Comparison of ENCODE assay signal across 8 mouse cellular contexts in the genomic region with DNA sequence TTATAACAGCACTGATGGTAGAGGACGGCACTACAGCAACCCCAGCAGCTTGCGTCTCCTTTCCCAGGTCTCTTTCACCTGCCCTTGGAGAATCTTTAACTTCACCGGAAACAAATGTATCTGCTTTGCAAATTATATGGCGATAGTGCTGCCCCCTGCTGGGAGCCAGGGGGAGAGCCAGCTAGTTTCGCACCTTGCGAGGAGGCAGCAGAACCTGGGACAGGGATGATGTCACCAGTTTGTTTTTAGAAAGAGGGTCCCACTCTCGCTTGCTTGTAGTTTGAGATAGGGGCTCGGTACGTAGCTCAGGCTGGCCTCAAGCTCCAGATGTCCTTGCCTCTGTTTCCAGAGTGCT. TPM values are rescaled to one million over a fixed set of nuclear protein-coding genes. Genes with fewer than 3 reads are reported as not detected.
DNase-seq lines count a peak whose midpoint lies in the region; ATAC-seq and TF ChIP-seq lines count a peak whose summit lies in the region.

No protein-coding gene starts in this region.

- no peaks in the 10 kb centered on the region for H3K36me3 ChIP-seq in kidney, adult 2 months (ENCODE audit: control insufficient read depth, insufficient read depth, low read length)
- H3K36me3 ChIP-seq in liver, embryonic 12.5 days, result no peaks in the 10 kb centered on the region

- H3K9me3 ChIP-seq in liver, embryonic 12.5 days (replicated peaks), result no peaks in the 10 kb centered on the region

- TF ChIP-seq CTCF in kidney, adult 2 months (conservative IDR thresholded peaks at IDR 0.05; ENCODE audit: insufficient read depth, insufficient read length, low read depth, low read length), result peak; percentile 82

- H3K4me2 ChIP-seq in liver, embryonic 12.5 days, result peak overlapping the region; percentile 55

- H3K4me1 ChIP-seq in kidney, adult 2 months (ENCODE audit: control insufficient read depth, insufficient read depth, low read length), result peaks cover 23% of the 10 kb centered on the region
- peaks cover 14% of the 10 kb centered on the region for H3K4me1 ChIP-seq in liver, embryonic 12.5 days

- peak overlapping the region; percentile 93 for H3K27ac ChIP-seq in kidney, adult 2 months (ENCODE audit: insufficient read depth, low read depth, low read length)
- H3K27ac ChIP-seq in liver, embryonic 12.5 days, result no peak overlapping the region

- TF ChIP-seq POLR2A in kidney, adult 2 months (IDR thresholded peaks at IDR 0.05; ENCODE audit: low read depth, low read length), result no peak

- WGBS in kidney, adult 2 months, result 5% methylated on average over 9 of the region's 9 CpGs
- WGBS in liver, embryonic 12.5 days (ENCODE audit: insufficient replicate concordance), result 2% methylated on average over 9 of the region's 9 CpGs

- peak; percentile 84 to 87 for DNase-seq in B cell, adult 2 months
- DNase-seq in ZHBTc4 (ENCODE audit: low read depth, low spot score), result peak; percentile 91
- DNase-seq in cerebellum, postnatal 4 days (ENCODE audit: low spot score in 2 of 2), result peak; percentile 67 to 68
- peak; percentile 68 for DNase-seq in gastrocnemius, postnatal 10 days
- peak; percentile 91 for DNase-seq in kidney, adult 2 months
- peak; percentile 72 for DNase-seq in neural tube, embryonic 10.5 days (ENCODE audit: extremely low spot score, low spot score)
- peak; percentile 84 for DNase-seq in testis, postnatal 10 days (ENCODE audit: low spot score)

- peak overlapping the region; percentile 36; the same call in 1 of the 2 replicates for H3K9ac ChIP-seq in liver, embryonic 12.5 days

- H3K4me3 ChIP-seq in kidney, adult 2 months (ENCODE audit: insufficient read depth, low read depth, low read length), result peak overlapping the region; percentile 10; the same call in 1 of the 2 replicates
- H3K4me3 ChIP-seq in liver, embryonic 12.5 days, result peak overlapping the region; percentile 25

- H3K27me3 ChIP-seq in kidney, adult 2 months (replicated peaks; ENCODE audit: control insufficient read depth, insufficient read depth, low read length), result no peaks in the 10 kb centered on the region
- peaks cover 10% of the 10 kb centered on the region for H3K27me3 ChIP-seq in liver, embryonic 12.5 days (replicated peaks)

- no peak for ATAC-seq in liver, embryonic 12.5 days

RNA-seq across cellular contexts. Expression of a gene that starts 1.0 kb away (rescaled TPM):
- total RNA-seq in gastrocnemius, postnatal 10 days (2021), result 1 to 10 TPM; 6.9 to 8.6 TPM
- 0.17 TPM in 1 of 2 replicates, not detected in the other for polyA plus RNA-seq in kidney, adult 2 months (2012; rRNA removed)
- polyA plus RNA-seq in liver, embryonic 12.5 days (2016; fragmentation: Nextera tagmentation; extraction: Ambion mirVana), result not detected in 2 replicates

RNA-seq across cellular contexts. Expression of a gene that starts 17.3 kb away (rescaled TPM):
- total RNA-seq in gastrocnemius, postnatal 10 days (2021), result 100 to 1,000 TPM; 130 to 172 TPM
- 67.3 and 93.3 TPM in 2 replicates for polyA plus RNA-seq in kidney, adult 2 months (2012; rRNA removed)
- 220 and 226 TPM in 2 replicates for polyA plus RNA-seq in liver, embryonic 12.5 days (2016; fragmentation: Nextera tagmentation; extraction: Ambion mirVana)

RNA-seq across cellular contexts. Expression of a gene that starts 41.8 kb away (rescaled TPM):
- total RNA-seq in gastrocnemius, postnatal 10 days (2021), result under 1 TPM; 0.16 to 0.54 TPM
- 1.7 and 2.7 TPM in 2 replicates for polyA plus RNA-seq in kidney, adult 2 months (2012; rRNA removed)
- 7.7 and 8.5 TPM in 2 replicates for polyA plus RNA-seq in liver, embryonic 12.5 days (2016; fragmentation: Nextera tagmentation; extraction: Ambion mirVana)

RNA-seq across cellular contexts. Expression of a gene that starts 52.8 kb away (rescaled TPM):
- 10 to 100 TPM; 25.4 to 32.8 TPM for total RNA-seq in gastrocnemius, postnatal 10 days (2021)
- 33.1 and 33.9 TPM in 2 replicates for polyA plus RNA-seq in kidney, adult 2 months (2012; rRNA removed)
- polyA plus RNA-seq in liver, embryonic 12.5 days (2016; fragmentation: Nextera tagmentation; extraction: Ambion mirVana), result 358 and 387 TPM in 2 replicates
